Mouse (Mus musculus): ENCODE results near the gene Efhd1. TPM values are rescaled to one million over a fixed set of nuclear protein-coding genes. Genes with fewer than 3 reads are reported as not detected.

The Efhd1 gene
- polyA plus RNA-seq, 2 experiments = not detected

GRCm38 (mm10) chr1:87300360-87301286, 36.5 kb downstream of the Efhd1 start:
- 53% methylated on average over 14 of the region's 14 CpGs for WGBS (ENCODE audit: insufficient replicate concordance)
- TF ChIP-seq EP300 (IDR thresholded peaks at IDR 0.05; ENCODE audit: low read depth) (no peak), CTCF (IDR thresholded peaks at IDR 0.05; ENCODE audit: low read depth) (no peak)
- no peak for DNase-seq (ENCODE audit: low read depth in 3 of 3, low spot score in 3 of 3)

GRCm38 (mm10) chr1:87301971-87302370, 37.8 kb downstream of the Efhd1 start:
- ATAC-seq (ENCODE audit: insufficient read depth) (no peak), DNase-seq (ENCODE audit: low read depth in 3 of 3, low spot score in 3 of 3) (no peak)
- H3K4me1 ChIP-seq (replicated peaks; ENCODE audit: control insufficient read depth in 2 of 2, insufficient read depth in 2 of 2, low read length in 1 of 2) = no peaks in the 10 kb centered on the region
- no peaks in the 10 kb centered on the region for H3K9me3 ChIP-seq (ENCODE audit: control insufficient read depth, low read length)
- 61% methylated on average over 2 of the region's 2 CpGs for WGBS (ENCODE audit: insufficient replicate concordance)
- H3K27me3 ChIP-seq (ENCODE audit: control insufficient read depth, insufficient read depth, low read length) = no peaks in the 10 kb centered on the region
- no peak overlapping the region for H3K4me2 ChIP-seq (ENCODE audit: low read depth)
- no peak overlapping the region for H3K4me3 ChIP-seq (ENCODE audit: insufficient read depth in 1 of 2, low read depth in 2 of 2, low read length in 2 of 2)
- no peak overlapping the region for H3K27ac ChIP-seq
- H3K9ac ChIP-seq (replicated peaks) = no peak overlapping the region
- no peaks in the 10 kb centered on the region for H3K36me3 ChIP-seq (replicated peaks; ENCODE audit: control insufficient read depth, insufficient read depth, low read depth)
- TF ChIP-seq EP300 (IDR thresholded peaks at IDR 0.05; ENCODE audit: low read depth) (no peak), CTCF (IDR thresholded peaks at IDR 0.05; ENCODE audit: low read depth) (no peak)

More at GRCm38 (mm10) chr1:87300360-87301286, 36.5 kb downstream of the Efhd1 start:
- no peaks in the 10 kb centered on the region for H3K9me3 ChIP-seq (ENCODE audit: control insufficient read depth, low read length)
- H3K4me3 ChIP-seq (ENCODE audit: insufficient read depth in 1 of 2, low read depth in 2 of 2, low read length in 2 of 2) = no peak overlapping the region
- H3K4me1 ChIP-seq (replicated peaks; ENCODE audit: control insufficient read depth in 2 of 2, insufficient read depth in 2 of 2, low read length in 1 of 2) = no peaks in the 10 kb centered on the region
- no peak for ATAC-seq (ENCODE audit: insufficient read depth)
- H3K36me3 ChIP-seq (replicated peaks; ENCODE audit: control insufficient read depth, insufficient read depth, low read depth) = no peaks in the 10 kb centered on the region
- H3K4me2 ChIP-seq (ENCODE audit: low read depth) = no peak overlapping the region
- H3K27ac ChIP-seq = no peak overlapping the region
- no peaks in the 10 kb centered on the region for H3K27me3 ChIP-seq (ENCODE audit: control insufficient read depth, insufficient read depth, low read length)
- no peak overlapping the region for H3K9ac ChIP-seq (replicated peaks)

GRCm38 (mm10) chr1:87308952-87309351, 44.8 kb downstream of the Efhd1 start:
- H3K36me3 ChIP-seq (replicated peaks; ENCODE audit: control insufficient read depth, insufficient read depth, low read depth) = no peaks in the 10 kb centered on the region
- H3K4me3 ChIP-seq (ENCODE audit: insufficient read depth in 1 of 2, low read depth in 2 of 2, low read length in 2 of 2) = no peak overlapping the region
- ATAC-seq (ENCODE audit: insufficient read depth) (no peak), DNase-seq (ENCODE audit: low read depth in 3 of 3, low spot score in 3 of 3) (no peak)
- 63% methylated on average over 3 of the region's 3 CpGs for WGBS (ENCODE audit: insufficient replicate concordance)
- no peaks in the 10 kb centered on the region for H3K9me3 ChIP-seq (ENCODE audit: control insufficient read depth, low read length)
- H3K9ac ChIP-seq (replicated peaks) = no peak overlapping the region
- TF ChIP-seq CTCF (IDR thresholded peaks at IDR 0.05; ENCODE audit: low read depth) = no peak
- TF ChIP-seq EP300 (IDR thresholded peaks at IDR 0.05; ENCODE audit: low read depth) = no peak
- no peak overlapping the region for H3K27ac ChIP-seq
- H3K27me3 ChIP-seq (ENCODE audit: control insufficient read depth, insufficient read depth, low read length) = no peaks in the 10 kb centered on the region
- no peak overlapping the region for H3K4me2 ChIP-seq (ENCODE audit: low read depth)
- no peaks in the 10 kb centered on the region for H3K4me1 ChIP-seq (replicated peaks; ENCODE audit: control insufficient read depth in 2 of 2, insufficient read depth in 2 of 2, low read length in 1 of 2)

- Histone ChIP-seq H3K27me3 (ENCODE audit: control insufficient read depth, insufficient read depth, low read length) (no peaks in the 10 kb centered on the region), H3K4me2 (ENCODE audit: low read depth) (no peak overlapping the region), H3K4me3 (ENCODE audit: insufficient read depth in 1 of 2, low read depth in 2 of 2, low read length in 2 of 2) (no peak overlapping the region), H3K36me3 (replicated peaks; ENCODE audit: control insufficient read depth, insufficient read depth, low read depth) (no peaks in the 10 kb centered on the region), H3K9ac (replicated peaks) (no peak overlapping the region), H3K27ac (no peak overlapping the region), H3K4me1 (replicated peaks; ENCODE audit: control insufficient read depth in 2 of 2, insufficient read depth in 2 of 2, low read length in 1 of 2) (no peaks in the 10 kb centered on the region), H3K9me3 (ENCODE audit: control insufficient read depth, low read length) (no peaks in the 10 kb centered on the region)
- no peak for TF ChIP-seq CTCF (IDR thresholded peaks at IDR 0.05; ENCODE audit: low read depth)
- no peak for TF ChIP-seq EP300 (IDR thresholded peaks at IDR 0.05; ENCODE audit: low read depth)
- 75% methylated on average over 16 of the region's 16 CpGs for WGBS (ENCODE audit: insufficient replicate concordance)
- ATAC-seq (ENCODE audit: insufficient read depth) (no peak), DNase-seq (ENCODE audit: low read depth in 3 of 3, low spot score in 3 of 3) (no peak)
These were observed 45.5 kb downstream of the Efhd1 start for GRCm38 (mm10) chr1:87309621-87310020.

- H3K4me3 ChIP-seq (ENCODE audit: insufficient read depth in 1 of 2, low read depth in 2 of 2, low read length in 2 of 2) = no peak overlapping the region
- H3K9me3 ChIP-seq (ENCODE audit: control insufficient read depth, low read length) = no peaks in the 10 kb centered on the region
- H3K27ac ChIP-seq = no peak overlapping the region
- DNase-seq (ENCODE audit: low read depth in 3 of 3, low spot score in 3 of 3) (no peak), ATAC-seq (ENCODE audit: insufficient read depth) (no peak)
- no peaks in the 10 kb centered on the region for H3K36me3 ChIP-seq (replicated peaks; ENCODE audit: control insufficient read depth, insufficient read depth, low read depth)
- H3K9ac ChIP-seq (replicated peaks) = no peak overlapping the region
- TF ChIP-seq EP300 (IDR thresholded peaks at IDR 0.05; ENCODE audit: low read depth) (no peak), CTCF (IDR thresholded peaks at IDR 0.05; ENCODE audit: low read depth) (no peak)
- no peaks in the 10 kb centered on the region for H3K27me3 ChIP-seq (ENCODE audit: control insufficient read depth, insufficient read depth, low read length)
- H3K4me1 ChIP-seq (replicated peaks; ENCODE audit: control insufficient read depth in 2 of 2, insufficient read depth in 2 of 2, low read length in 1 of 2) = no peaks in the 10 kb centered on the region
- WGBS (ENCODE audit: insufficient replicate concordance) = 67% methylated on average over 2 of the region's 2 CpGs
- H3K4me2 ChIP-seq (ENCODE audit: low read depth) = no peak overlapping the region
These were observed 48.5 kb downstream of the Efhd1 start for GRCm38 (mm10) chr1:87312681-87313080.
